In genomic region chr4:116799901-116800300, GRCm38 (mm10) we compare ENCODE assay signal across 11 mouse cellular contexts. TPM values are rescaled to one million over a fixed set of nuclear protein-coding genes. Genes with fewer than 3 reads are reported as not detected.
DNase-seq lines count a peak whose midpoint lies in the region; ATAC-seq and TF ChIP-seq lines count a peak whose summit lies in the region.
"Had no signal": no experiment of that assay in that cellular context is flagged by ENCODE, and none has a peak within 500 bp of the region (broad histone marks: within the 10 kb centered on the region; RNA-seq: fewer than 3 reads in every experiment).

No protein-coding gene starts in this region.

- no peak for TF ChIP-seq POLR2A in cerebellum, adult 2 months (IDR thresholded peaks at IDR 0.05; ENCODE audit: borderline replicate concordance, insufficient read depth, low read length)
- no peak for TF ChIP-seq POLR2A in cortical plate, adult 2 months (IDR thresholded peaks at IDR 0.05; ENCODE audit: extremely low read depth, insufficient read depth, low read length)

- DNase-seq in cerebellum, adult 2 months: no peak
- no peak for DNase-seq in cerebellum, postnatal 36 days
- no peak for DNase-seq in lung, postnatal 0 days (ENCODE audit: low spot score)
- DNase-seq in lung, postnatal 25 days (ENCODE audit: low spot score): no peak
- DNase-seq in mesoderm, embryonic 11.5 days (ENCODE audit: low read depth, low spot score): peak; percentile 41
- no peak for DNase-seq in gastrocnemius, adult 8-10 months (ENCODE audit: low spot score in 2 of 2)
- DNase-seq in left cerebral cortex, postnatal 10 days (ENCODE audit: extremely low spot score in 1 of 2, low spot score in 2 of 2): no peak
- DNase-seq: kidney, adult 18-20 months had no signal

- no peak overlapping the region for H3K4me2 ChIP-seq in lung, postnatal 0 days (replicated peaks; ENCODE audit: low read depth, low read length)
- H3K4me2 ChIP-seq: embryonic facial prominence, embryonic 13.5 days had no signal

- H3K4me1 ChIP-seq in cerebellum, adult 2 months (ENCODE audit: control insufficient read depth, insufficient read depth, low read length): no peaks in the 10 kb centered on the region
- no peaks in the 10 kb centered on the region for H3K4me1 ChIP-seq in lung, postnatal 0 days (ENCODE audit: insufficient read depth, low read depth, low read length)
- no peaks in the 10 kb centered on the region for H3K4me1 ChIP-seq in cortical plate, adult 2 months (ENCODE audit: control insufficient read depth, insufficient read depth, low read length)
- H3K4me1 ChIP-seq: embryonic facial prominence, embryonic 13.5 days had no signal

- H3K27ac ChIP-seq in cerebellum, adult 2 months (ENCODE audit: insufficient read depth, low read length): no peak overlapping the region
- H3K27ac ChIP-seq in lung, postnatal 0 days (ENCODE audit: low read length): no peak overlapping the region
- no peak overlapping the region for H3K27ac ChIP-seq in cortical plate, adult 2 months (ENCODE audit: insufficient read depth, low read length)
- H3K27ac ChIP-seq: embryonic facial prominence, embryonic 13.5 days had no signal

- intact Hi-C loops in left cerebral cortex, postnatal 10 days (cut with DNase I): no loop called here

- H3K9me3 ChIP-seq in lung, postnatal 0 days (ENCODE audit: low read length): no peaks in the 10 kb centered on the region
- H3K9me3 ChIP-seq: embryonic facial prominence, embryonic 13.5 days; megakaryocyte, embryonic 14.5 days had no signal

- no peak for TF ChIP-seq EP300 in lung, postnatal 0 days (IDR thresholded peaks at IDR 0.05)

- no peak overlapping the region for H3K4me3 ChIP-seq in cerebellum, adult 2 months (replicated peaks; ENCODE audit: insufficient read depth, low read depth, low read length)
- H3K4me3 ChIP-seq in lung, postnatal 0 days (ENCODE audit: low read depth, low read length): no peak overlapping the region
- H3K4me3 ChIP-seq in cortical plate, adult 2 months (ENCODE audit: insufficient read depth, low read length): no peak overlapping the region
- H3K4me3 ChIP-seq: embryonic facial prominence, embryonic 13.5 days; megakaryocyte, embryonic 14.5 days had no signal

- H3K36me3 ChIP-seq in lung, postnatal 0 days (ENCODE audit: insufficient read depth, low read length): peaks cover 9% of the 10 kb centered on the region; the same call in 1 of the 2 replicates

- H3K27me3 ChIP-seq in cerebellum, adult 2 months (ENCODE audit: control insufficient read depth, insufficient read depth, low read length): no peaks in the 10 kb centered on the region
- no peaks in the 10 kb centered on the region for H3K27me3 ChIP-seq in lung, postnatal 0 days (replicated peaks; ENCODE audit: insufficient read depth, low read length)
- H3K27me3 ChIP-seq: embryonic facial prominence, embryonic 13.5 days; megakaryocyte, embryonic 14.5 days had no signal

- WGBS in cerebellum, adult 2 months: 21% methylated on average over 5 of the region's 5 CpGs
- WGBS in lung, postnatal 0 days: 36% methylated on average over 5 of the region's 5 CpGs

- TF ChIP-seq CTCF in cerebellum, adult 2 months (IDR thresholded peaks at IDR 0.05; ENCODE audit: borderline replicate concordance, insufficient read depth, low read depth, low read length): peak; percentile 31; the same call in 1 of the 2 replicates
- TF ChIP-seq CTCF in lung, postnatal 0 days (IDR thresholded peaks at IDR 0.05): peak; percentile 60
- peak; percentile 34 for TF ChIP-seq CTCF in cortical plate, adult 2 months (IDR thresholded peaks at IDR 0.05; ENCODE audit: extremely low read depth, insufficient read depth, low read length)

- ATAC-seq in lung, postnatal 0 days: no peak

- H3K9ac ChIP-seq in lung, postnatal 0 days (replicated peaks; ENCODE audit: low read depth): no peak overlapping the region
- H3K9ac ChIP-seq: embryonic facial prominence, embryonic 13.5 days had no signal

RNA-seq across cellular contexts. Expression of gene Toe1, which starts 7.5 kb away (rescaled TPM):
- 29.9 and 30.0 TPM in 2 replicates for polyA plus RNA-seq in cerebellum, adult 2 months (2012; rRNA removed)
- polyA plus RNA-seq in lung, postnatal 0 days (2015; fragmentation: Nextera tagmentation; extraction: Ambion mirVana): 19.6 and 20.7 TPM in 2 replicates
- 21.6 and 22.2 TPM in 2 replicates for polyA plus RNA-seq in cortical plate, adult 2 months (2012; rRNA removed)
- total RNA-seq in gastrocnemius, adult 8-10 months (2022): 1 to 10 TPM; 4.1 to 6.1 (median 4.5) TPM
- 10 to 100 TPM; 15.2 to 16.1 TPM for total RNA-seq in left cerebral cortex, postnatal 10 days (2021)

RNA-seq across cellular contexts. Expression of gene Mutyh, which starts 7.6 kb away (rescaled TPM):
- polyA plus RNA-seq in cerebellum, adult 2 months (2012; rRNA removed): 10.0 and 14.6 TPM in 2 replicates
- polyA plus RNA-seq in lung, postnatal 0 days (2015; fragmentation: Nextera tagmentation; extraction: Ambion mirVana): 3.1 and 4.4 TPM in 2 replicates
- 5.7 and 5.9 TPM in 2 replicates for polyA plus RNA-seq in cortical plate, adult 2 months (2012; rRNA removed)
- total RNA-seq in gastrocnemius, adult 8-10 months (2022): 1 to 10 TPM in 1 of 4 experiments, under 1 TPM in 3; 0.58 to 1.1 (median 0.87) TPM
- total RNA-seq in left cerebral cortex, postnatal 10 days (2021): 1 to 10 TPM; 2.0 to 3.5 TPM

RNA-seq across cellular contexts. Expression of gene Hpdl, which starts 21.6 kb away (rescaled TPM):
- polyA plus RNA-seq in cerebellum, adult 2 months (2012; rRNA removed): 1.7 and 2.1 TPM in 2 replicates
- polyA plus RNA-seq in lung, postnatal 0 days (2015; fragmentation: Nextera tagmentation; extraction: Ambion mirVana): 0.10 and 0.25 TPM in 2 replicates
- 1.4 and 1.9 TPM in 2 replicates for polyA plus RNA-seq in cortical plate, adult 2 months (2012; rRNA removed)
- 1 to 10 TPM in 3 of 4 experiments, under 1 TPM in 1; 0.78 to 1.8 (median 1.3) TPM for total RNA-seq in gastrocnemius, adult 8-10 months (2022)
- total RNA-seq in left cerebral cortex, postnatal 10 days (2021): under 1 TPM; 0.77 to 0.79 TPM
